Mouse (Mus musculus) heart, adult 2 months (tissue): Measurements from ENCODE around the gene Cd244a. TPM values are rescaled to one million over a fixed set of nuclear protein-coding genes. Genes with fewer than 3 reads are reported as not detected.

Experiments
- DNase-seq, 2 experiments: peaks; one replicate each; pipeline ENCODE4 v3.0.0; 2021
- H3K27ac ChIP-seq: fragments of 200-600 bp; 2 replicates; pipeline ENCODE4 v1.8.1; 2022
- H3K27me3 ChIP-seq: fragments of 200-500 bp; 2 replicates; pipeline ENCODE4 v1.6.1; 2012; ENCODE audit warnings: mild to moderate bottlenecking, low read length, inconsistent platforms, mixed read lengths; ENCODE audit not compliant: control insufficient read depth, insufficient read depth
- H3K36me3 ChIP-seq: fragments of 200-500 bp; 2 replicates; pipeline ENCODE4 v1.6.1; 2012; ENCODE audit warnings: low read length, inconsistent platforms; ENCODE audit not compliant: control insufficient read depth, insufficient read depth
- H3K4me1 ChIP-seq: fragments of 200-500 bp; 2 replicates; pipeline ENCODE4 v1.6.1; 2011; ENCODE audit warnings: low read length; ENCODE audit not compliant: control insufficient read depth, insufficient read depth
- H3K4me3 ChIP-seq: fragments of 200-600 bp; 2 replicates; pipeline ENCODE4 v1.8.1; 2022
- H3K79me2 ChIP-seq: fragments of 200-500 bp; replicated peaks from 2 replicates; pipeline ENCODE4 v1.6.1; 2012; ENCODE audit warnings: mild to moderate bottlenecking, inconsistent platforms, low read length, moderate library complexity, mixed read lengths; ENCODE audit not compliant: control insufficient read depth, insufficient read depth
- H3K9ac ChIP-seq: fragments of 200-500 bp; 2 replicates; pipeline ENCODE4 v1.6.1; 2012; ENCODE audit warnings: low read depth, mild to moderate bottlenecking, control low read depth, inconsistent platforms, low read length, mixed read lengths
- CTCF ChIP-seq: fragments of 200-600 bp; IDR thresholded peaks from 2 replicates; pipeline ENCODE4 v1.8.1; 2022; ENCODE audit warnings: antibody characterized with exemption, mild to moderate bottlenecking, moderate library complexity
- POLR2A ChIP-seq: fragments of 200-500 bp; IDR thresholded peaks from 2 replicates; pipeline ENCODE4 v1.6.1; 2011; ENCODE audit warnings: mild to moderate bottlenecking, low read depth, low read length, control low read depth; ENCODE audit not compliant: insufficient read depth
- WGBS: fragments of 180-500 bp; shearing (Covaris S2); methylation state at CpG from one replicate; pipeline ENCODE4 v1.1.7; 2018; 5-methylcytosine and 5-hydroxymethylcytosine counted together
- intact Hi-C: fragments of 180-260 bp; cut with DNase I; formaldehyde crosslinking; loops from one replicate; pipeline ENCODE4 v1.15.1; 2025
- microRNA-seq, 2 experiments: library from miRNA; unstranded; fragments of <30 nt; microRNA quantifications; one replicate each; pipeline ENCODE4 v1.2.0; 2021
- polyA plus RNA-seq: library from polyadenylated mRNA; depleted of rRNA; stranded (reverse); fragments of >200 nt; gene quantifications from 2 replicates; pipeline ENCODE4 v1.2.3, GENCODE M21; 2012; rRNA removed
- total RNA-seq, 2 experiments: library from RNA; stranded (reverse); gene quantifications; 2 replicates each; pipeline ENCODE4 v1.2.3; 2021

Gene Cd244a
- total and polyA plus RNA-seq, 3 experiments: 0.21 to 0.88 (median 0.36) TPM

DNA sequence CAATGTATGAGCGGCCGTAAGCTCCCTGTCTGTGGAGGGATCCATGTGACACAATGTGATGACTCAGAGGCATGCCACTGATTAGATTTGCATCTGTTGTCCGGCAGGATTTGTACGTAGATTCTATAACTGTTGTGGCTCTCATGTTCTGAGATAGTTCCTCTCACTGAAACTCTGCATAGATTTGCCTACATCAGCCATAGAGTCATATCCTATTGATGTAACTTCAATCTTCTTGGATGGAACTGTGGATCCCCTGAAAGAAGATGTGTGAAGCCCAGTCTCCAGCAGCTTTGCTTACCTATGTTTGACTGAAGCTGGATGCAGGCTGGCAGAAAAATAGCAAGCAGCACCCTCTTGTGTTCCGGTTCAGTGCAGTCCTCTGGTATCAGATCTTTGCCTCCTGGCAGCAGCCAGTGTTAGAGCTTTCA, 99.6 kb downstream of the Cd244a start:
- H3K27me3 ChIP-seq: no peaks in the 10 kb centered on the region
- no peaks in the 10 kb centered on the region for H3K79me2 ChIP-seq
- no peak for DNase-seq
- no peak overlapping the region for H3K4me3 ChIP-seq
- TF ChIP-seq POLR2A: no peak
- TF ChIP-seq CTCF: peak; percentile 23
- intact Hi-C loops: no loop called here
- H3K4me1 ChIP-seq: no peaks in the 10 kb centered on the region
- H3K27ac ChIP-seq: no peak overlapping the region
- no peaks in the 10 kb centered on the region for H3K36me3 ChIP-seq
- no peak overlapping the region for H3K9ac ChIP-seq
- 33% methylated on average over 5 of the region's 5 CpGs for WGBS

Small RNA genes lying within 50 kb of the gene (microRNA-seq; reads per million reads assigned to microRNA genes)
- 0 reads per million in 2 experiments for gene Mir7683

Other genes with a start within 250 kb of the Cd244a start
- gene Dedd, start 230.0 kb upstream of the Cd244a start, total RNA-seq: 10 to 100 TPM; 20.8 to 22.9 TPM
- gene Dedd, start 230.0 kb upstream of the Cd244a start, polyA plus RNA-seq: 28.8 and 33.0 TPM in 2 replicates
- 10 to 100 TPM; 25.9 to 32.7 TPM for gene Nit1, start 213.5 kb upstream of the Cd244a start, total RNA-seq
- 40.1 and 41.3 TPM in 2 replicates for gene Nit1, start 213.5 kb upstream of the Cd244a start, polyA plus RNA-seq
- 10 to 100 TPM; 68.3 to 97.4 TPM for gene Pfdn2, start 213.5 kb upstream of the Cd244a start, total RNA-seq
- 25.4 and 29.8 TPM in 2 replicates for gene Pfdn2, start 213.5 kb upstream of the Cd244a start, polyA plus RNA-seq
- under 1 TPM in 1 of 2 experiments, not detected in 1; 0.16 TPM for gene Klhdc9, start 198.4 kb upstream of the Cd244a start, total RNA-seq
- gene Klhdc9, start 198.4 kb upstream of the Cd244a start, polyA plus RNA-seq: 0.20 and 0.25 TPM in 2 replicates
- gene Nectin4, start 189.1 kb upstream of the Cd244a start, total RNA-seq: under 1 TPM; 0.13 to 0.23 TPM
- 0.21 and 0.29 TPM in 2 replicates for gene Nectin4, start 189.1 kb upstream of the Cd244a start, polyA plus RNA-seq
- 1 to 10 TPM; 2.3 to 2.4 TPM for gene Arhgap30, start 170.2 kb upstream of the Cd244a start, total RNA-seq
- 2.6 and 3.2 TPM in 2 replicates for gene Arhgap30, start 170.2 kb upstream of the Cd244a start, polyA plus RNA-seq
- gene Usf1, start 147.9 kb upstream of the Cd244a start, total RNA-seq: 10 to 100 TPM; 38.4 to 46.6 TPM
- gene Usf1, start 147.9 kb upstream of the Cd244a start, polyA plus RNA-seq: 47.8 and 64.2 TPM in 2 replicates
- gene Tstd1, start 140.3 kb upstream of the Cd244a start, total RNA-seq: 1 to 10 TPM; 1.3 to 1.8 TPM
- 2.2 and 3.1 TPM in 2 replicates for gene Tstd1, start 140.3 kb upstream of the Cd244a start, polyA plus RNA-seq
- 10 to 100 TPM; 32.9 to 36.1 TPM for gene F11r, start 121.7 kb upstream of the Cd244a start, total RNA-seq
- 47.5 and 58.3 TPM in 2 replicates for gene F11r, start 121.7 kb upstream of the Cd244a start, polyA plus RNA-seq
- 1 to 10 TPM; 1.6 to 2.2 TPM for gene Alyref2, start 55.7 kb upstream of the Cd244a start, total RNA-seq
- 2.5 TPM in 2 replicates for gene Alyref2, start 55.7 kb upstream of the Cd244a start, polyA plus RNA-seq
- not detected for gene Itln1, start 23.9 kb upstream of the Cd244a start, total RNA-seq
- 0.16 TPM in 1 of 2 replicates, not detected in the other for gene Itln1, start 23.9 kb upstream of the Cd244a start, polyA plus RNA-seq
- under 1 TPM; 0.36 to 0.60 TPM for gene Ly9, start 48.2 kb downstream of the Cd244a start, total RNA-seq
- gene Ly9, start 48.2 kb downstream of the Cd244a start, polyA plus RNA-seq: 0.35 and 0.74 TPM in 2 replicates
- gene Slamf7, start 93.8 kb downstream of the Cd244a start, total RNA-seq: under 1 TPM; 0.16 to 0.21 TPM
- 0.20 and 0.35 TPM in 2 replicates for gene Slamf7, start 93.8 kb downstream of the Cd244a start, polyA plus RNA-seq
- 1 to 10 TPM; 2.3 to 2.7 TPM for gene Cd48, start 122.8 kb downstream of the Cd244a start, total RNA-seq
- 3.6 and 4.5 TPM in 2 replicates for gene Cd48, start 122.8 kb downstream of the Cd244a start, polyA plus RNA-seq
- gene Slamf1, start 207.9 kb downstream of the Cd244a start, total RNA-seq: 1 to 10 TPM in 1 of 2 experiments, under 1 TPM in 1; 0.47 to 1.2 TPM
- 0.35 and 0.64 TPM in 2 replicates for gene Slamf1, start 207.9 kb downstream of the Cd244a start, polyA plus RNA-seq